Mouse (Mus musculus) midbrain, embryonic 16.5 days (tissue): ENCODE measurements at regions not wholly inside any gene's neighbourhood (a gene's known extent, or its start where the extent isn't known, plus 50 kb on each side); places are given as distances from the start of the nearest gene placed in this dataset.

Experiments
- ATAC-seq: fragments of 200-750 bp; cut with Nextera tagmentation; 2 replicates; pipeline ENCODE4 v1.8.0; 2017; ENCODE audit warnings: moderate TSS enrichment
- H3K27ac ChIP-seq: fragments of 300-500 bp; sonication (generic); 2 replicates; pipeline ENCODE4 v1.5.1; 2014; ENCODE audit warnings: mild to moderate bottlenecking, low read length, mixed read lengths
- H3K27me3 ChIP-seq: fragments of 300-500 bp; sonication (generic); 2 replicates; pipeline ENCODE4 v1.6.1; 2014; ENCODE audit warnings: low read depth, low read length, mixed read lengths; ENCODE audit not compliant: control insufficient read depth, insufficient read depth
- H3K36me3 ChIP-seq: fragments of 300-500 bp; sonication (generic); 2 replicates; pipeline ENCODE4 v1.6.1; 2014; ENCODE audit warnings: mild to moderate bottlenecking, low read length, moderate library complexity, mixed read lengths; ENCODE audit not compliant: control insufficient read depth, insufficient read depth
- H3K4me1 ChIP-seq: fragments of 300-500 bp; sonication (generic); 2 replicates; pipeline ENCODE4 v1.6.1; 2014; ENCODE audit warnings: mild to moderate bottlenecking, low read length, mixed read lengths; ENCODE audit not compliant: control insufficient read depth, insufficient read depth
- H3K4me2 ChIP-seq: fragments of 300-500 bp; sonication (generic); 2 replicates; pipeline ENCODE4 v1.6.1; 2014; ENCODE audit warnings: mild to moderate bottlenecking, low read length, mixed read lengths
- H3K4me3 ChIP-seq: fragments of 300-500 bp; sonication (generic); 2 replicates; pipeline ENCODE4 v1.5.1; 2014; ENCODE audit warnings: low read depth, mild to moderate bottlenecking, low read length, moderate library complexity, mixed read lengths
- H3K9ac ChIP-seq: fragments of 300-500 bp; sonication (generic); 2 replicates; pipeline ENCODE4 v1.6.1; 2014; ENCODE audit warnings: low read depth, low read length, mixed read lengths
- H3K9me3 ChIP-seq: fragments of 300-500 bp; sonication (generic); replicated peaks from 2 replicates; pipeline ENCODE4 v1.6.1; 2014; ENCODE audit warnings: mild to moderate bottlenecking, low read length, mixed read lengths; ENCODE audit not compliant: control insufficient read depth, poor library complexity, severe bottlenecking
- WGBS: fragments of 180-500 bp; shearing (Covaris S2); extraction: QIAGEN DNeasy Blood & Tissue Kit; methylation state at CpG from one replicate; pipeline ENCODE4 v1.1.7; 2014; 5-methylcytosine and 5-hydroxymethylcytosine counted together

DNA sequence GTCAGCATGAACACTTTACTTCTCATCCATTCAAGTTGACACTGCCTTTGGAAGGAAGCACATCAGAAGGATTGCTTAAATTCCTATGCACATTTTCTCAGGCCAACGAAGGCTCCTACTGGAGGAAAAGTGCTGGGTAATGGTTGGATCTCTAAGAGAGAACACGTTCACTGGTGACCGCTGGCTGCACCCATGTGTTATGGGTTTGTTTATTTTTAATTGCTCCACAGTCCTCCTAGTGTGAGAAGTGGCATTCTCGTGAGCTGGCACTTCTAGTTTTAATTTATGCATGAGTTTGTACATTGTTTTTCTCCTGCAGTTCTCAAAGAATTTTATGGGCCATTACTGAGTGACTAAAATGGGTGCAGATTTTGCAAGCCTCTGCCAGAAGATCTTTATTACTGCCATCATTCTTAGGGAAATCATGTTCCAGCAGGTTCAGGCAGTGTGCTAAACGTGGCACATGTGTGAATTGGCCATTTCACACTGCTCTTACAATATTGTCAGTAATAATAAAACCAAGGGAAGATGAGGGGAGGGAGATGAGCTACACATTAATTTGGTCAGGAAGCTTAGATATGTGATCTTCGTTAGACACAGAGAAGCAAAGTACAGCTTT is 731.6 kb downstream of the Ttll7 start:
- Histone ChIP-seq H3K36me3 (no peaks in the 10 kb centered on the region), H3K4me3 (no peak overlapping the region)
- 73% methylated on average over 6 of the region's 6 CpGs for WGBS

DNA sequence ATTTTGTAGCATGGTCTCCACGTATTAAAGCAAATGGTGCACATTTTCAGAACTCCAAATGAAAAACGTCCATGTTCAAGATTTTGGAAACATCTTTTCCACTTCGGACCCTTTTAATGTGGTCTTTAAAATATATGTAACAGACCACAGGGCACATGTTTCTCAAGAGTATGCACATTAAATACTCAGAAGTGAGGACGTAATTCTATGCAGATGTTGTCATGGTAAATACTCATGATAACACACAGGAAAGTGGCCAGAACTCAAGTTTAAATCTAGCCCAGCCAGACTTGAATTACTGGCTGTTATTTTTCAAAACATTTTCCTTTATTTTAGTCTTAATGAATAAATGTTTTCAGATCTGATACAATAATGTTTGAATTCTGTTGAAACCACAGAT is 719.7 kb downstream of the Ttll7 start:
- no peaks in the 10 kb centered on the region for H3K27me3 ChIP-seq
- H3K4me2 ChIP-seq: no peak overlapping the region
- no peak overlapping the region for H3K4me3 ChIP-seq
- H3K4me1 ChIP-seq: no peaks in the 10 kb centered on the region
- WGBS: 88% methylated on average over 4 of the region's 4 CpGs
- no peaks in the 10 kb centered on the region for H3K36me3 ChIP-seq
- H3K9me3 ChIP-seq: no peaks in the 10 kb centered on the region
- H3K27ac ChIP-seq: no peak overlapping the region
- no peak for ATAC-seq
- no peak overlapping the region for H3K9ac ChIP-seq

More for the DNA sequence above, 731.6 kb downstream of the Ttll7 start:
- ATAC-seq: no peak
- H3K4me1 ChIP-seq: no peaks in the 10 kb centered on the region
- H3K9me3 ChIP-seq: no peaks in the 10 kb centered on the region
- H3K4me2 ChIP-seq: no peak overlapping the region
- no peak overlapping the region for H3K9ac ChIP-seq
- no peak overlapping the region for H3K27ac ChIP-seq
- H3K27me3 ChIP-seq: no peaks in the 10 kb centered on the region

DNA sequence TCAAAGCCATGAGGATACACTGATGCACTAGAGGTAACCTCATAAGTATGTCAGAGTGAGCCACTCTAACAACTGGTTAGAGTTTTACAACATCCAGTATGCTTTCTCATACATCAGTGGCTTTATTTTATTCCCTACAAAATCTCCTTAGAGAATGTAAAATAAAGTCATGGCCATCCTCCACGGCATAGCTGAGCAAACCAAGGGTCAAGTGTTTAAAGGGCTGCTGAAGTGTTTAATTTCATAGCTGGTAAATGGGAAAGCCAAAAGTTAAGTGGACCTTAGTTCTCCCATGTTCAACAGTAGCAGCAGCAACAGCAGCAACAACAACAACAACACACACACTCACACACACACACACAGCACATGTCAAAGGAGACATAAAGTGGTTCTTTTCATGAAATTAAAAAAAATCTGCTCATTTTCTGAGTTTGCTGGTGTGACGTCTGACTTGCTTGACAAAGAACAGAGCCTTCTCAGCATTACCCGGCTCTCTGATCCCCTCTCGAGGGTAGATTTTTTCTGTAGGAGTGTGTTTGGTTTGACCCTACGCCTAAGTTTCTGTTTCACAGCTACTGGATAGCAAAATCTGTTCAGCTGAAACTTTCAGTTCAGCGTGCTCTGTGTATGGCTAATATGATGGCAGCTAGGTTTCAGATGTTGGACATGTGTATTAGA is 693.3 kb downstream of the Ttll7 start:
- no peaks in the 10 kb centered on the region for H3K36me3 ChIP-seq
- no peak overlapping the region for H3K9ac ChIP-seq
- no peaks in the 10 kb centered on the region for H3K27me3 ChIP-seq
- no peak overlapping the region for H3K4me2 ChIP-seq
- H3K27ac ChIP-seq: no peak overlapping the region
- whole genome bisulfite sequencing: 75% methylated on average over 6 of the region's 6 CpGs
- no peak for ATAC-seq
- H3K4me1 ChIP-seq: no peaks in the 10 kb centered on the region
- no peak overlapping the region for H3K4me3 ChIP-seq
- no peaks in the 10 kb centered on the region for H3K9me3 ChIP-seq

DNA sequence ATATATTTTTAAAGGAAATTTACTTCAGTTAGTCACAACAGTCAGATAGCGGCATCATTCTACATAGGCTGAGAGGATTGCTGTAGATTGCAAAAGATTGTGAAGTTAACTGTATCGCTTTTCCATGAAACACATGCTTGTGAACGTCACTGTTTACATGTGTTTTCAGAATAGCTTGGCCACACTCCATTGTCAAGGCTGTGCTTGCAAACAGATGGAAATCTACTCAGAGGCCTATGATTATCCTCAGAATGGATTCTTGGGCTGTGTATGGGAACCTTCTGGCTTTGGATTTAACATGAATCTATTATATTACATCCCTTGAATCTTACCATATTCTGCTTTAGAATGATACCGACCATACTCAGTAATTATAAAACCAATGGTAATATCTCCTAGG is 690.1 kb downstream of the Ttll7 start:
- Histone ChIP-seq H3K4me3 (no peak overlapping the region), H3K36me3 (no peaks in the 10 kb centered on the region), H3K9ac (no peak overlapping the region), H3K27me3 (no peaks in the 10 kb centered on the region), H3K27ac (no peak overlapping the region), H3K4me2 (no peak overlapping the region), H3K9me3 (no peaks in the 10 kb centered on the region), H3K4me1 (no peaks in the 10 kb centered on the region)
- WGBS: 95% methylated on average over 4 of the region's 4 CpGs
- no peak for ATAC-seq

GRCm38 (mm10) chr3:147537584-147537983 is 685.4 kb downstream of the Ttll7 start:
- Histone ChIP-seq H3K4me2 (no peak overlapping the region), H3K9ac (no peak overlapping the region), H3K4me3 (no peak overlapping the region), H3K9me3 (no peaks in the 10 kb centered on the region), H3K27ac (no peak overlapping the region), H3K36me3 (no peaks in the 10 kb centered on the region), H3K27me3 (no peaks in the 10 kb centered on the region), H3K4me1 (no peaks in the 10 kb centered on the region)
- ATAC-seq: no peak

DNA sequence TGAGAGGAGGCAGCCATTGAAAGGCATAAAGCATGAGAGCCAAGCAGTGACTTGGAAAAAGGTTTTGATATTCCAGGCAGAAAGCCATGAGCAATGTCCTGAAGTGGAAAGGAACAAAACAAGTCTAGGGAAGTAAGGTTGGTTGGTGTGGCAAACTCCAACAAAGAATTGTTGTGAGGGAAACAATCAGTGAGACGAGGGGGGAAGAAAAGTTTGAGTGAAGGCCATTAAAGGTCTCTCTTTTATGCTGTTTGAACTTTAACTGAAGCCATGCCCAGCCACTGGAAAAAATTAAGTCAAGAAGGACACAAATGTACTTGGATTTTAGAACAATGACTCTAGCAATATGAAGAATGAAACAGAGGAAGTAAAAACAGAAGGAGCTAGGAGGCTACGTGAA is 680.0 kb downstream of the Ttll7 start:
- H3K4me1 ChIP-seq: no peaks in the 10 kb centered on the region
- WGBS: 61% methylated on average over 2 of the region's 2 CpGs

DNA sequence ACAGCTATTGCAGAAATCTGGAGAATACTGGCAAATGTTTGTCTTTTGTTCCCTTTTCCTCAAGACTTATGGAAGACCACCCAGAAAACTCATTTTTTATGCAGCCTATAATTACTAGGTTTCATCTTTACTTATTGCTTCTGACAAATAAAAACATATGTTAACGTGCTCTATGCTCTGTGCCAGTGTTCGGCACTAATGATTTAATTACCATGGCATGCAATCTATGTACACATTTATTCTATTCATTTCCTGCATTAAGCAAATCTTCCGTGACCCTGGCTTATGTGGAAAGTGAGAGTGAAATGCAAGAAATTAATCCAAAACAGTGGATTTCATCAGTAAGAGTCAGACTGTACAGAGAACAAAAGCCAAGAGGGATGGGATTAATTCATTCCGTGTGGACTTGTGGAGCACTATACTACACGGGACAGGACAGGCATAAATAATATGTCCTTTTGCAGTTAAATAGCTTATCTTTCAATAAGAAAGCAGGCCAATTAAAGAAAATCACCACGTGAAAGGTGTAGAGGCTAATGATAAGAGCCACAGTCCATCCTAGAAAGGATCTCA is 679.5 kb downstream of the Ttll7 start:
- no peak for ATAC-seq
- Histone ChIP-seq H3K9ac (no peak overlapping the region), H3K36me3 (no peaks in the 10 kb centered on the region), H3K9me3 (no peaks in the 10 kb centered on the region), H3K27me3 (no peaks in the 10 kb centered on the region), H3K27ac (no peak overlapping the region), H3K4me3 (no peak overlapping the region), H3K4me2 (no peak overlapping the region), H3K4me1 (no peaks in the 10 kb centered on the region)
- WGBS: 47% methylated on average over 6 of the region's 6 CpGs

More for the DNA sequence above, 680.0 kb downstream of the Ttll7 start:
- no peak for ATAC-seq
- H3K36me3 ChIP-seq: no peaks in the 10 kb centered on the region
- no peak overlapping the region for H3K4me2 ChIP-seq
- H3K27ac ChIP-seq: no peak overlapping the region
- no peaks in the 10 kb centered on the region for H3K27me3 ChIP-seq
- H3K4me3 ChIP-seq: no peak overlapping the region
- no peak overlapping the region for H3K9ac ChIP-seq
- no peaks in the 10 kb centered on the region for H3K9me3 ChIP-seq
